Mouse (Mus musculus) limb, embryonic 14.5 days (tissue): ENCODE results near the gene Nhlh1. TPM values are rescaled to one million over a fixed set of nuclear protein-coding genes. Genes with fewer than 3 reads are reported as not detected.

ENCODE experiments used
- ATAC-seq: fragments of 200-750 bp; cut with Nextera tagmentation; 2 replicates; pipeline ENCODE4 v1.8.0; 2017; ENCODE audit warnings: low read depth, moderate number of reproducible peaks, moderate TSS enrichment; ENCODE audit not compliant: low FRiP score
- DNase-seq: peaks from one replicate; pipeline ENCODE4 v3.0.0-alpha.2; 2015; ENCODE audit warnings: low spot score
- H3K27ac ChIP-seq: fragments of 300-500 bp; sonication (generic); replicated peaks from 2 replicates; pipeline ENCODE4 v1.5.1; 2014; ENCODE audit warnings: low read depth, mild to moderate bottlenecking, low read length, moderate library complexity, mixed read lengths
- H3K27me3 ChIP-seq: fragments of 300-500 bp; sonication (generic); 2 replicates; pipeline ENCODE4 v1.6.1; 2014; ENCODE audit warnings: low read length, mixed read lengths; ENCODE audit not compliant: control insufficient read depth, insufficient read depth
- H3K36me3 ChIP-seq: fragments of 300-500 bp; sonication (generic); 2 replicates; pipeline ENCODE4 v1.6.1; 2014; ENCODE audit warnings: mild to moderate bottlenecking, low read length, moderate library complexity, mixed read lengths; ENCODE audit not compliant: control insufficient read depth, insufficient read depth
- H3K4me1 ChIP-seq: fragments of 300-500 bp; sonication (generic); 2 replicates; pipeline ENCODE4 v1.6.1; 2014; ENCODE audit warnings: antibody characterized with exemption, low read length, mixed read lengths; ENCODE audit not compliant: control insufficient read depth, insufficient read depth
- H3K4me2 ChIP-seq: fragments of 300-500 bp; sonication (generic); replicated peaks from 2 replicates; pipeline ENCODE4 v1.6.1; 2014; ENCODE audit warnings: low read depth, mild to moderate bottlenecking, low read length, moderate library complexity; ENCODE audit not compliant: severe bottlenecking
- H3K4me3 ChIP-seq: fragments of 300-500 bp; sonication (generic); replicated peaks from 2 replicates; pipeline ENCODE4 v1.5.1; 2014; ENCODE audit warnings: low read length
- H3K9ac ChIP-seq: fragments of 300-500 bp; sonication (generic); 2 replicates; pipeline ENCODE4 v1.6.1; 2014; ENCODE audit warnings: mild to moderate bottlenecking, low read depth, low read length, moderate library complexity; ENCODE audit not compliant: severe bottlenecking
- H3K9me3 ChIP-seq: fragments of 300-500 bp; sonication (generic); 2 replicates; pipeline ENCODE4 v1.6.1; 2016; ENCODE audit warnings: low read length; ENCODE audit not compliant: control insufficient read depth
- POLR2A ChIP-seq: fragments of 200-500 bp; IDR thresholded peaks from 2 replicates; pipeline ENCODE4 v1.8.0; 2012; ENCODE audit warnings: inconsistent platforms, mild to moderate bottlenecking, moderate library complexity, borderline replicate concordance; ENCODE audit not compliant: insufficient read depth, insufficient read length; ENCODE audit errors: extremely low read depth
- WGBS: fragments of 180-500 bp; shearing (Covaris S2); extraction: QIAGEN DNeasy Blood & Tissue Kit; methylation state at CpG from one replicate; pipeline ENCODE4 v1.1.7; 2014; 5-methylcytosine and 5-hydroxymethylcytosine counted together
- polyA plus RNA-seq, 2 experiments: library from polyadenylated mRNA; depleted of rRNA in 1 of 2; stranded (reverse) in 1 of 2; unstranded in 1 of 2; fragments of >200 nt; fragmentation: Nextera tagmentation in 1 of 2; extraction: Ambion mirVana in 1 of 2; gene quantifications; 2 replicates each; pipeline versions ENCODE4 v1.2.1 to v1.2.3; 2012 to 2014

Gene Nhlh1
- polyA plus RNA-seq, 2 experiments = 0.25 TPM; not detected in 1

DNA sequence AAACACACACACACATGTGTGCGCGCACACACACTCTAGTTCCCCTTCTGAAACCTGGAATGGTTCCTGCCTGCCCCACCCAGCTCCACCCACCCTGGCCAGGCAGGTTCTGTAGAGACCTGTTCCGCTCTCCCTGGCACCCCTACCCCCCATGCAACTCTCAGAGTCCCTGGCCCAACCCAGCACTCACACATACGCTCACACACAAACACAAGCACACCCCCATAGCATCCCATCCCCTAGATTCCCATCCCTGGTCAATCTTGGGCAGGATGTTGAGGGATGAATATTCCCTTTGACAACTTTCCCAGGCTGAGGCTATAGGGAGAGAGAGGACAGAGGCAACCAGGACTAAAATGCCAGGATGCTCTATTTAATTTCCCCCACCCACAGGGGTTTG is 38.0 kb downstream of the Nhlh1 start:
- ATAC-seq (no peak), DNase-seq (no peak)
- H3K4me1 ChIP-seq = peaks cover 44% of the 10 kb centered on the region
- H3K4me2 ChIP-seq = no peak overlapping the region
- H3K27me3 ChIP-seq = no peaks in the 10 kb centered on the region
- WGBS = 88% methylated on average over 4 of the region's 4 CpGs
- H3K27ac ChIP-seq = no peak overlapping the region
- no peak overlapping the region for H3K4me3 ChIP-seq
- no peaks in the 10 kb centered on the region; the same call in 1 of the 2 replicates for H3K36me3 ChIP-seq
- no peak overlapping the region for H3K9ac ChIP-seq
- TF ChIP-seq POLR2A = no peak
- no peaks in the 10 kb centered on the region for H3K9me3 ChIP-seq

DNA sequence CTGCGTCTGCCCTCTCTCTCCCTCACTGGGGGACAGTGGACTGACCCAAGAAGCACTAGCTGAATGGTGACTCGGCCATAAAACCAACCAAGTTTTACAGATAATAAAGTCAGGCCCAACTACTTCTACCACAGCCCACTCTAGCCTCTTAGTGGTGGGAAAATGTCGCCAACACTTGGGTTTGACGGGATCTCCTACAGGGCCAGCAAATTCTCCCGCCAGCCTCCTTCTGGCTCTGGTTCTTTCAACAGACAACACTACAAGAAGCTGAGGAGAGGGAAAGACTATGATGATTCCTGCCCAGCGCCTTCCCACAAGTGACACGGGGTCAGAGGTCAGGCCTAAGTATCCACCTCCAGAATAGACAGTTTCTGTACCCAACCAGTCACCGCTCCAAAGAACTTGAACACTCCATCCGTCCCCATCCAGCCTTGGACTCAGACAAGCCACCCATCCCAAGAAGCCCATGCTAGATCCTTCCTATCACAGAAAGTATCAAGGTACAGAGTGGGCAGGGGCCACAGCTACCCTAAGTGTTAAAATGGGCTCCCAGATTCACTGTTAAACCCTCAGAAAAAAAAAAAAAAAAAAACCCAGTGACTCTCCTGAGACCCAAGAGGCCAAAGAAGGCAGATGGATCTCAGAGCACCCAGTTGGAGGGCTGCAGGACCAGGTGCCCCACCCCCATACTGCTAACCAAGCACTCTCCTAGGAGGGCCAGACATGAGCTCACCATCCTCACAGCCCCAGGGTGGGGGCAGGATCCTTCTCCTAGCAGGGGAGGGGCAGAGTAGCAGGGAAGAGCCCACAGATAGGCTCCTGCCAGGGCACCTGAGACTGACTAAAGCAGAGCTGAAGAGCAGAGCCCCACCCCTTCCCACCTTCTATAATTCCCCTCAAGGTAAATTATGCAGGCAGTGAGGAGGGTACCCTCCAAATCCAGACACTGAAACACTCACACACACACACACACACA is 38.7 kb downstream of the Nhlh1 start:
- Histone ChIP-seq H3K9ac (no peak overlapping the region), H3K27me3 (no peaks in the 10 kb centered on the region), H3K9me3 (no peaks in the 10 kb centered on the region), H3K4me1 (peaks cover 43% of the 10 kb centered on the region), H3K27ac (no peak overlapping the region), H3K4me2 (no peak overlapping the region), H3K36me3 (no peaks in the 10 kb centered on the region; the same call in 1 of the 2 replicates), H3K4me3 (no peak overlapping the region)
- no peak for TF ChIP-seq POLR2A
- DNase-seq (no peak), ATAC-seq (no peak)
- WGBS = 85% methylated on average over 9 of the region's 9 CpGs

- peaks cover 43% of the 10 kb centered on the region for H3K4me1 ChIP-seq
- H3K27ac ChIP-seq = peak overlapping the region; percentile 39; the same call in 1 of the 2 replicates
- peaks cover 5% of the 10 kb centered on the region for H3K36me3 ChIP-seq
Observed at GRCm38 (mm10) chr1:172017517-172018070, 39.8 kb downstream of the Nhlh1 start.

GRCm38 (mm10) chr1:172016660-172017516 is 40.5 kb downstream of the Nhlh1 start:
- no peaks in the 10 kb centered on the region for H3K9me3 ChIP-seq
- WGBS = 34% methylated on average over 6 of the region's 6 CpGs
- H3K9ac ChIP-seq = peak overlapping the region; percentile 25; the same call in 1 of the 2 replicates
- no peaks in the 10 kb centered on the region for H3K27me3 ChIP-seq
- no peak for DNase-seq
- ATAC-seq = peak; percentile 61
- H3K4me1 ChIP-seq = peaks cover 38% of the 10 kb centered on the region
- no peak for TF ChIP-seq POLR2A
- H3K36me3 ChIP-seq = peaks cover 12% of the 10 kb centered on the region
- peak overlapping the region; percentile 39 for H3K27ac ChIP-seq
- no peak overlapping the region; the same call in 1 of the 2 replicates for H3K4me2 ChIP-seq
- no peak overlapping the region for H3K4me3 ChIP-seq

More at GRCm38 (mm10) chr1:172017517-172018070, 39.8 kb downstream of the Nhlh1 start:
- Histone ChIP-seq H3K9me3 (no peaks in the 10 kb centered on the region), H3K27me3 (no peaks in the 10 kb centered on the region), H3K9ac (peak overlapping the region; percentile 25; the same call in 1 of the 2 replicates), H3K4me2 (no peak overlapping the region), H3K4me3 (no peak overlapping the region)
- 72% methylated on average over 6 of the region's 6 CpGs for WGBS
- TF ChIP-seq POLR2A = no peak
- DNase-seq = no peak
- no peak for ATAC-seq
